Mouse (Mus musculus) right cerebral cortex, postnatal 14 days (tissue): ENCODE data around the gene Kifc5b.

Experiments used
- DNase-seq: peaks from one replicate; pipeline ENCODE4 v3.0.0; 2022

Kifc5b gene

GRCm38 (mm10) chr17:26948316-26949050, 31.6 kb downstream of the Kifc5b start:
- DNase-seq, result peak; percentile 80

DNA sequence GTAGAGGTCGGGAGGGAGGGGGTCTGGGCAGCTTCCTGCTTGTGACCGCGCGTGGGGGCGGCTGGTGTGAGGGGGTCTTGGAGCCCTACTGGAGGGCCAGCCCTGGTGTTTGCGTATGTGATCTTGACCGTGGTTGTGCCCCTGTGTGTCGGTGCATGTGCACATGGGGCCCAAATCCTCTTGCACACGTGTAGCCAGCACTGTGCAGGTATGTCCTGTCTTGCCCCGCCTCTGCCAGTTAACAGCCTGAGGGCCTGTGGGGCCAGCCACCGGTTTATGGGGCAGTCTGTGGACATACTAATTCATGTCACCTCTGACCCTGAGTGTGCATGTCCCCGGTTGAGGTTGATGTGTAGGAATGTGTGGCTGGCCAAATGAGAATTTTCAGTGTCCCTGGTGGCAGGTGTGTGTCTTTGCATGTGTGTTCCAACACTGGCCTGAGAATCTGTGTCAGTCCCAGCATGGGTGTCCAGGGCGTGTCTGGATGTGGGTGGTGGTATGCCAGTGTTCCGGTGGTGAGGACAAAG, 32.2 kb downstream of the Kifc5b start:
- peak; percentile 32 for DNase-seq

DNA sequence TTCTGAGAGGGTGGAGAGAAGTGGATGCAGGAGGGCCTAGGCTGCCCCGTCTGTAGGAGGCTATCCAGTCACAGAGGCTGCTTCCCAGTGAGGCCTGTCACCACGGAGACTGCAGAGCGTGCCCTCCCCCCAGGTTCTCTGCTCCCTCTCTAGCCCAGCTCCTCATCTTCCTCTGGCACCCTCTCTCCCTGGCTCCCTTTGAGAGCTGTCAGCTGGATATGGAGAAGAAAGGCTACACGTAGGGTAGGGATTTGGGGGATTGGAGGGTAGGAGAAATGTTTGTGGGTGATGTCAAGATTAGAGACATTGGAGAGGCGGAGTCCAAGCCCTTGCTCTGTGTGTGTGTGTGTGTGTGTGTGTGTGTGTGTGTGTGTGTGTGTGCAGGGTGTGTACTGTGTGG, 33.0 kb downstream of the Kifc5b start:
- DNase-seq, result peak; percentile 54

DNA sequence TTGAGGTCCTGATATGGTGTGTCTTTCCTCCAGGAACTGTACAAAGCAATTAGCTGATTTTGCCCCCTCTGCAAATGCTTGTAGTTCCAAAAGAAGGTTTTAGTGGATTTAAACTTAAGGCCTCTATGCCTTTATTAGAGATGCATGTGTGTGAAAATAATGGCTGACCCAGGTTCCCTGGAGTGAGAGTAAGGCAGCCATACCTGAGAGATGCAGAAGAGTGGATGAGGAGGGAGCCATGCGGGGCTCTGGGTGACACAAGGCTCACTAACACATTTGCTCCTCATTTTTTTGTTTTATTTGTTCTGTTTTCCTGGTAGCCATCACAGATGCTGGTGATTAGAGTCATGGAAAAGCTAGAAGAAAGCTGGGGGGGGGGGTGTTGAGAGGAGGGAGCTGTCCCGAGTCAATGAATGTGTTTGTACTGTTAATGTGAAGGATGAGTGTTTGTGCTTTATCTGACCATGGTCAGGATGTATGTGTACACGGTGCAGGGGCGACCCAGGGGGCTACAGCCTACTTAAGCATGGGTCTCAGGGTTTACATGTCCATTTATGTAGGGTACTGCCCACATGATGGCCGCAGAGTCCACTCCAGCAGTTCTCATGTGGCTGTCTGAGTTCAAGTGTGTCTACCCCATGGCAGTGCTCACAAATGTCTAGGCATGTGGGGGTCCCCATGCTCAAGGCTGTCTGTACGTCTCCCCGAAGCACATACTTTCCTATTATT, 33.8 kb downstream of the Kifc5b start:
- no peak for DNase-seq

DNA sequence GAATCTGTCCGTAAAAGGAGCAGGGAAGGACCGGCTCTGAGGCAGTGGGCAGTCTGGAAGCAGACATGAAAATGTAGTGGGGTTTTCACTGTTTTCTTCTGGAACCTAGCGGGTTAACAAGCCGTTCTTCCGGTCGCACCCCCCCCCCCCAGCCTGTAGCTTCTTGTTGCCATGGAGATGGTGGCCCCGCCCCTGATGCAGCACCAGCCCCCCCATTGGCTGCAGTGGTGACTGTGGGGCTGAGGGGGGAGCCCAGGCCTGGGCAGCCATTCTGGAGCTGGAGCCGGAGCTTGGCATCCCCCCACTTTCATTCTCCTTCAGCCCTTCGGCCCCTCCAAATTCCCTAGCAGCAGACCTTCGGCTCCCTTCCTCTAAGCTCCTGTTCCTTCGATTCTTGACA, 34.5 kb downstream of the Kifc5b start:
- DNase-seq, result peak; percentile 91

GRCm38 (mm10) chr17:26951952-26952877, 35.3 kb downstream of the Kifc5b start:
- peak; percentile 13 for DNase-seq

DNA sequence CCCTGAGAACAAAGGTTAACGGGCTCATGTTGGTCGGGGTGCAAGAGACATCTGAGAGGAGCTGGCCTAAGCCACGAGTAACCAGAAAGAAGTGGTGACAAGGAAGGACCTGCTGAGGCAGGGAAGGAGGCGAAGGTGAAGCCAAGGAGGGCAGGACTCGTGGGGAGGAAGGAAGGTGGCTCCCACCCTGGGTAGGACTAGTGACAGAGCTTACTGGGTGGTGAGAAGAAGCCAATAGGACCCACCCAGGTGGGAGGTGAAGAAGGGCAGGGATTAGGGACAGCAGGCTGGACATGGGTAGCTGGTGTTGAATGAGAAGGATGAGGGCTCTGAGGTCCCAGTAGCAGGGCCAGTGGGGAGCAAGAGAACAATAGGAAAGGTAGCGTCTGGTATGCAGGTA, 36.3 kb downstream of the Kifc5b start:
- no peak for DNase-seq

DNA sequence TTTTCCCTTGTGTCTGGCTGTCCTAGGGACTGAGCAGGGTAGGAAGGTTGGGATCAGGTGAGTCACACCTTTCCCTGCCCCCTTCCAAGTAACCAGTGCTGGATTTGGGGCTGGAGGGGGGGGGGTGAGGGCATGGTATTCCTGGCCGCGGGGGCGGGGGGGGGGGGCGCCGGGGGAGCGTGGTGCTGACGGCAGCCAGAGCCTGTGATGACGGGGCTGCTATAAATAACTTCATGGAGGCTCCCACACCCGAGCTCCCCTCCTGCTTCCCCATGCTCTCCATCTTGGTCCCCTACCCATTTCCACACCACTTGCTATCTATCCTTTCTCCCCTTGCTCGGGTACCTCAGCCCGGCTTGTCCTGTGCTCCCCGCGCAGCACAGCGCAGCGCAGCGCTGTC, 36.8 kb downstream of the Kifc5b start:
- no peak for DNase-seq

DNA sequence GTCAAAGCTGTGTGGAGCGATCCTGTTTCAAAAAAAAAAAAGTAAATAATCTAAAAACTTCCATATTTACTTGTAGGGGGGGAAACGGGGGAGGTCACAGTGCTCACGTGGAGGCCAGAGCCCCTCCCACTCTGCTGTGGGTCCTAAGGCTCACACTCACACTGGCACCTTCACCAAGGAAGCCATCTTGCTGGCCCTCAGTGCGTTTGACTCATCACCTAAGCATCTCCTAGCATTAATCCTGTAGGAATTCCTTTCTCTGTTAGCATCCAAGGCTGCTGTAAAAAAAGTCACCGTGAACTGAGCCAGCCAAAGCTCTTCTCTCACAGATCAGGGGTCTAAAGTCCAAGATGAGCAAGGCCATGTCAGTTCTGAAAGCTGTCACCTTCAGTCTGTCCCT, 39.4 kb downstream of the Kifc5b start:
- DNase-seq, result no peak

GRCm38 (mm10) chr17:26956895-26957294, 40.0 kb downstream of the Kifc5b start:
- no peak for DNase-seq

DNA sequence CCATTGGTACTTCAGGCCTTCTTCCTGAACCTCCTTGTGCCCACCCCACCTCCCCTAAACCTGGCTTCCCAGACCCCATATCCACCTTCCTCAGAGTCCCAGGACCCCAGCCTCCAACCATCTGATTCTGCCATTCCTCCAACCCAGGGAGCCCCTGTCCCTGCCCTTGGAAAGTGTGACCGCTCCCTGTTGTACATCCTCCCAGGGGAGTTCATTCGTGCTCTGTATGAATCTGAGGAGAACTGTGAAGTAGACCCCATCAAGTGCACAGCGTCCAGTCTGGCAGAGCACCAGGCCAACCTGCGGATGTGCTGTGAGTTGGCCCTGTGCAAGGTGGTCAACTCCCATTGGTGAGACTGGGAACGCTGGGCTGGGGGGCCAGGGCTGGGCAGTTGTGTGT, 41.0 kb downstream of the Kifc5b start:
- DNase-seq, result no peak

GRCm38 (mm10) chr17:26958880-26959279, 42.0 kb downstream of the Kifc5b start:
- no peak for DNase-seq

GRCm38 (mm10) chr17:26959815-26960214, 42.9 kb downstream of the Kifc5b start:
- no peak for DNase-seq

DNA sequence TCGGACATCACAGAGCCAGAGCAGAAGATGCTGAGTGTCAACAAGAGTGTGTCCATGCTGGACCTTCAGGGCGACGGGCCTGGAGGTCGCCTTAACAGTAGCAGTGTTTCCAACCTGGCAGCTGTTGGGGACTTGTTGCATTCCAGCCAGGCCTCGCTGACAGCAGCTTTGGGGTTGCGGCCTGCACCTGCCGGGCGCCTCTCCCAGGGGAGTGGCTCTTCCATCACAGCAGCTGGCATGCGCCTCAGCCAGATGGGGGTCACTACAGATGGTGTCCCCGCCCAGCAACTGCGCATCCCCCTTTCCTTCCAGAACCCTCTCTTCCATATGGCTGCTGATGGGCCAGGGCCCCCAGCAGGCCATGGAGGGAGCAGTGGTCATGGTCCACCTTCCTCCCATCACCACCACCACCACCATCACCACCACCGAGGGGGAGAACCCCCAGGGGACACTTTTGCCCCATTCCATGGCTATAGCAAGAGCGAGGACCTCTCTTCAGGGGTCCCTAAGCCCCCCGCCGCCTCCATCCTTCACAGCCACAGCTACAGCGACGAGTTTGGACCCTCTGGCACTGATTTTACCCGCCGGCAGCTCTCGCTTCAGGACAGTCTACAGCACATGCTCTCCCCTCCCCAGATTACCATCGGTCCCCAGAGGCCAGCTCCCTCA, 44.8 kb downstream of the Kifc5b start:
- no peak for DNase-seq

DNA sequence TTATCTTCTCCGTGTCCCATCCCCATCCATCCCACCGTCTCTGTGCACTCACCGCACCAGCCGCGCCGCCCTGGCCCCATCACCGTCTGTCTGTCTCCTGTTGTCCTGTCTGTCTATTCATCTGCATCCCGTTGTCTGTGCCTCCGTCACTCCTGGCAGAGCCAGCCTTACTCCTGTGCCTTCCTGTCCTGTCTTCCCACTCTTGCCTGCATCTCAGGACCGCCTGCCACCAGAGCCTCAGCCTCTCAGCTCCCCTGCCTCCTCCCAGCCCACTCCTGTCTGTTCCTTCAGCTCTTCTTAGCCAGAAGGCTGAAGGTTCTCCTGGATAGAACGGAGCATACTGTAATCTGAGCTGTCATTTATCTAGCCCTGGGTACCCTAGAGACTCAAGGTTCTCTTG, 50.1 kb downstream of the Kifc5b start:
- no peak for DNase-seq

DNA sequence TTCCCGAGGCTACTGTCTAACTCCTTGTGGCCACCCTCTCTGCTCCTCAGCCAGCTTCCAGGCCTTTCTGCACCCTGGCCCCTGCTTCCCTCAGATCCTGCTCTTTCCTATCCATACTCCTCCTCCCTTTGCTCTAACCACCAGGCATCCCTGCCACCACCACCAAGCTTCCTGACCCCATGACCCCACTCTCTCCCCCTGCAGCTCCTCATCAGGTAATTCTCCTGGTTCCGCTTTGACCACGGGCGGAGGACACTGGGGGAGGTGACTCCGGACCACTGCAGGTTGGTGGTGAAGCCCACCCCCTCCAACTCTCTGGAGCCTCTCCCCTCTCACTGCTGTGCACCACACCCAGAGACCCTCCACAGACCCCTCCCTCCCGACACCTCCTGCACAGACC, 50.6 kb downstream of the Kifc5b start:
- no peak for DNase-seq

GRCm38 (mm10) chr17:26968200-26968611, 51.3 kb downstream of the Kifc5b start:
- DNase-seq, result no peak

DNA sequence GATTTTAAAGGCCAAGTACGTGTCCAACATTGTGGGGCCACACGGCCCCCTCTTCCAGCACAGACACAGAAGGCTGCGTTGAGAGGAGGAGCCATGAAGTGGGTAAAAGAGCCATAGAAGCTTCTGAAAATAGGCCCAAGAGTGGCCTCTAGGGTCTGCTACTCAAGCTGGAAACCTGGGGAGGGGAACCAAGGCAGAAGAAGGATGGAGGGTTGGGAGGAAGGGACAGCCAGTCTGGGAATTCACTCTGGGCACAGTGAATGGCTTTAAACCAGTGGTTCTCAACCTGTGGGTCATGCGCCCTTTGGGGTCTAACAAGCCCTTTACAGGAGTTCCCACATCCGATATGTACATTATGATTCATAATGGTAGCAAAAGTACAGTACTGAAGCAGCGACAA, 52.4 kb downstream of the Kifc5b start:
- DNase-seq, result no peak

- no peak for DNase-seq
Measured at GRCm38 (mm10) chr17:26970221-26970620, 53.3 kb downstream of the Kifc5b start.

DNA sequence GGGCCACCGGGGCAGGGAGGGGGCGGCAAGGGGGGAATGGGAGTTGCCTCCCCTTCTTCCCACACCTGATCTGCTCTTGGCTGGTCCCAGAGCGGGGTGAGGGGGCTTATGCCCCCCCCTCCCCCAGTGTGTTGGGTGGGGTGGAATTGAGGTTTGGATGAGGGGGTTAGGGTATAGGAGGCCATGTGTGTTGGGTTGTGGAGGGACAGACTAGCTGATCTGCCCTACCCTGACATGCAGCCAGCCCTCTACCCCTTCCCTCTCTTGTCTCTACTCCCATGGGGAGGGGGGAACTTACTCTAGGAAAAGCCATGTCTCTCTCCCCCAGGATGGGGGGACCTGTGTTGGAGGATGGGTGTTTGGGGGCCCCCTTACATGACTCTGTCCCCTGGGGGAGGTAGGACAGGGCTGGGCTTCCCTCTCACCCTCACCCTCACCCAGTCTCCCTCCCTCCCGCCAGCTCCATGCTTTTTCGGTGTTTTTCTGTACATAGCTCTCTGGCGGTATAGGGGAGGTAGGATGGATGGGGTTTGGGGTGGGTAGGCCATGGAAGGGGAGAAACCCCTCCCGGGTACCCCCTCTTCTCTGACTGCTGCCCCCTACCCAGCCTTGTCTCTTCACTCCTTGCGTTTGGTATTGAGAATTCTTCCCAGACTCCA, 54.5 kb downstream of the Kifc5b start:
- DNase-seq, result no peak

GRCm38 (mm10) chr17:26972107-26972506, 55.2 kb downstream of the Kifc5b start:
- no peak for DNase-seq
